Mouse (Mus musculus): ENCODE data around the gene Prune1. TPM values are rescaled to one million over a fixed set of nuclear protein-coding genes. Genes with fewer than 3 reads are reported as not detected.

The Prune1 gene
- 13.4 and 24.2 TPM in 2 replicates for polyA plus RNA-seq (2012; rRNA removed)

DNA sequence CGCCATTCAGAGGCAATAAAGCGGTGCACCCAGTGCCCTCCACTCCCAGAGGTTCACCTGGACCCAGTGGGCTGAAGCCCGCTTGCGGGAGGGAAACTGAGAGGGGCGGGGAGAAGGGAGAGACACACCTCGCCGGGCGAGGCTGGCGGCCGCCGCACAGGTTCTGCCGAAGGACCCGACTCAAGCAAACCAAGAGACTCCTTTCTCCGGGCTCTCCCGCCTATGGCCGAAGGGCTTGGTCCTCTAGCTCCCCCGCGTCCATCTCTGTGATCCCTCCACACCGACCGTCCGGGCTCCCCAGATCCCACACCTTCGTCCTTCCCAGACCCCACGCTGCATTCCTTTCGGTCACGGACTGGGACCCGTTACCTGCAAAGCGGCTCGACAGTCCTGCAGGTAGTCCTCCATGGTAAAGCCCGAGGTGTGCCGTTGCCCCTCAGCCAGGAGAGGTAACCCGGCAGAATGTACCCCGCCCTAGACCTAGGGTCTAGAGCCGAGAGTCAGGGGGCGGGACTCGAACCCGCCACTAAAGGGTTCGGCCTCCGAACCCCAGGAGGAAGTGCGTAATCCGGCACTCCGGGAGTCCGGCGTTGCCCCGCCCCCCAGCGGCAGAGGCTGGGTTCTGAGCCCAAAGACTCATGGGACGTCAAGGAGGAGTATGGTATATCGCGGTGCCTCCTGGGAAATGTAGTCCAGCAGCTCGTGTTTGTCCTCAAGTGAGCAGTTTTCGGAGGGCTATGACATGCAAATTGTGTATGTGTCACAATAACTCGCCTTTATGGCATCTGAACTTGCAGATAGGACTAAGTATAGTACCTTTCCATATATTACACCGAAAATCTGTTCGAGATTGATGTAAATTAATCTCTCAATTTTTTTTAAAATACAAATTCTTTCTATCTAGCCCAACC is at the start of gene Prune1, which contains the start of gene Mindy1:
TSS of gene Prune1 (minus strand) at position 861 of the 911 bp plus-strand sequence.
TSS of gene Mindy1 (plus strand) at position 130 of the 911 bp plus-strand sequence.
- Histone ChIP-seq H3K4me1 (ENCODE audit: control insufficient read depth, insufficient read depth, low read length) (peaks cover 6% of the 10 kb centered on the region; the same call in 1 of the 2 replicates), H3K4me3 (replicated peaks; ENCODE audit: extremely low read depth, low read depth, low read length) (peak within 1 kb of the TSS; percentile 88)
- peak; percentile 96 for DNase-seq
- WGBS = under 1% methylated on average over 53 of the region's 53 CpGs
- TF ChIP-seq POLR2A (IDR thresholded peaks at IDR 0.05; ENCODE audit: borderline replicate concordance, extremely low read depth, low read depth, low read length) (peak; percentile 54; the same call in 1 of the 2 replicates), CTCF (IDR thresholded peaks at IDR 0.05; ENCODE audit: insufficient read depth, low read length) (no peak)

DNA sequence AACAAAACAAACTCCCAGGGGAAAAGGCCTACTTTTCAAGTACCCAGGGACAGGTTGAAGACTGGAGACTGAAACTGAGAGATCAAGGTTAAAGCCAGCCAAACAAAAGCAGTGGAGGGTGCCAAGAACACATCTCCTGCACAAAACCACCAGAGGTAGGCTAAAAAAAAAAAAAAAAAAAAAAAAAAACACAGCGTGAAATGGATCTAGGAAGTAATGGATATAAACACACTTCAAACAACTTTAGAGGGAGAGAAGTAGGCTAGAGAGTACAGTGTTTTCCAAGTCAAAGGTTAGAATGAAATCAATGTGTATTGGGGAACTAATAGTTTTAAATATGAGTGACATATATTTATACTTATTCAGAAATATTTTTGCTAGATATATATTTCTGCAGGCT is 49.7 kb upstream of the Prune1 start:
- H3K4me1 ChIP-seq (ENCODE audit: control insufficient read depth, insufficient read depth, low read length) = no peaks in the 10 kb centered on the region
- DNase-seq = no peak
- TF ChIP-seq CTCF (IDR thresholded peaks at IDR 0.05; ENCODE audit: insufficient read depth, low read length) = no peak
- TF ChIP-seq POLR2A (IDR thresholded peaks at IDR 0.05; ENCODE audit: borderline replicate concordance, extremely low read depth, low read depth, low read length) = no peak
- 25% methylated on average over 1 of the region's 1 CpGs for WGBS
- H3K4me3 ChIP-seq (replicated peaks; ENCODE audit: extremely low read depth, low read depth, low read length) = no peak overlapping the region

DNA sequence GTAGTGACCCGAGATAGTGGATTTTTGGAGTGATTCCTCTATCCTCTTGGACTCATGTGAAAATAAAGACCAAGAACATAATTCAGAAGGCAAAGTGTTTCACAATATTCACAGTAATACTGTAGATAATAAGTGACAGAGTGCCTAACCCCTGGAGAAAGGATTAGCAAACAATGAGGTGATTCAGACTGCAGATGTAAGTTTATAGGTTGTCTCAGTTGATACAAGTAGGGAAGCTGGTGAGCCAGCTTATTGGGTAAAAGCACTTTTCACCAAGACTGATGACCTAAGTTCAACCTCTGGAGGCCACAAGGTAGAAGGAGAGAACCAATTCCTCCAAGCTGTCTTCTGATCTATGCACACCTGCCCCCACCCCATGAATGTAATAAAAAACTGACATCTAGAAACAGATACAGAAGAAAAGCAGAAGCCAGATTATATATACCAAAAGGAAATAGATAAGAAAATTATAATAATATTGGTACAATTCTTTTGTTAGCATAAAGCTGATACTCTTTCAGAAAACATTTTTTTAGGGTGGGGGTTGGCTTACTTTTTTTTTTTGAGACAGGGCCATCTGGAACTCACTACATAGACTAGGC is 47.0 kb upstream of the Prune1 start:
- WGBS = 73% methylated on average over 1 of the region's 1 CpGs
- TF ChIP-seq CTCF (IDR thresholded peaks at IDR 0.05; ENCODE audit: insufficient read depth, low read length) = no peak
- no peak for TF ChIP-seq POLR2A (IDR thresholded peaks at IDR 0.05; ENCODE audit: borderline replicate concordance, extremely low read depth, low read depth, low read length)
- H3K4me1 ChIP-seq (ENCODE audit: control insufficient read depth, insufficient read depth, low read length) = no peaks in the 10 kb centered on the region
- H3K4me3 ChIP-seq (replicated peaks; ENCODE audit: extremely low read depth, low read depth, low read length) = no peak overlapping the region
- DNase-seq = no peak

DNA sequence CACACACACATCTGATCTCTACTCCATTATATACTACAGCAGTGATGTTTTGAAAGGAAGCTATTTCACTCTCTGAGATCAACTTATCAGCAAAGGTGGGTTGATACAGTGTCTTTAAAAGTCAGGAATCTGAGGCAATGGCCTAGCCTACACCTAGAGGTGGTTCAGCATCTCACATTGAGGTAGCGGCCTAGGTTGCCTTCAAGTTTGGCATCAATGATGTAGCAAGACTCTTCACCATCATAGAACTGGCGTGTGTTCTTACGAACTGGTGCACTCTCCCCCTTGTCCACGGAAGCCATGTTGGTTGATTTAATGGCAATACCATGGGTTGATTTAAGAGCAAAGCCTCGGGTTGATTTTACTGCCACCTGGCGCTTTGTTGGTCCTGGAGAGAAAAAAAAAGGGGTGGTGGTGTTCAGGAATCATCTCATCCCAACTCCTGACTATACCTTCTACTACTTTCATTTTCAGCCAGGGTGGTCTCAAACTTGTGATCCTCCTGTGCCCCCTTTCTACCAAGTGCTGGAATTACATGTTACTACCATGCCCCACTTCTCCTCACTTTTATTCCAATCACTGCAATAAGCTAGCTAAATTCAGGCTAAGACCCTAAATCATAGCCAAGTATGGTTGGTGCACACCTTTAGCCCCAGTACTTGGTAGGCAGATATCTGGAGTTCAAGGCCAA is 42.7 kb upstream of the Prune1 start:
- TF ChIP-seq POLR2A (IDR thresholded peaks at IDR 0.05; ENCODE audit: borderline replicate concordance, extremely low read depth, low read depth, low read length) (no peak), CTCF (IDR thresholded peaks at IDR 0.05; ENCODE audit: insufficient read depth, low read length) (no peak)
- Histone ChIP-seq H3K4me1 (ENCODE audit: control insufficient read depth, insufficient read depth, low read length) (no peaks in the 10 kb centered on the region; the same call in 1 of the 2 replicates), H3K4me3 (replicated peaks; ENCODE audit: extremely low read depth, low read depth, low read length) (no peak overlapping the region)
- WGBS = 86% methylated on average over 6 of the region's 6 CpGs
- DNase-seq = no peak

DNA sequence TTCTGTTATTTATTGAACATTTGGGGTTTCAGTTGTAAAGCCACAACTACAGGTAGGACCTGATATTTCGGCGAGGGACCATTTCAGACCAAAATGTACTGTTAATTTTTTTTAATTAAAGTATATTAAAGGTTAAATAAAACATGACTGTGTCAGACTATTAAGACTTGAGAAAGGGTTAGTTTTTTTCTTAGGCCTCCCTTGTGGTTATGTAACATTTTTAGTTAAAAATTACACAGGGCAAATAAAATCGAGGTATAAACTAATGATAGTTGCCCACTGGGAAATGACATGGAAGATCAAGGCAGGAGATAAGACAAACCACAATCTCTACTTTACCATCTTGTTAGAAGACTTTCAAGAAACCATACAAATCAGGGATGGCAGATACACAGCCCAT is 41.6 kb upstream of the Prune1 start:
- DNase-seq = no peak
- WGBS = 73% methylated on average over 3 of the region's 3 CpGs
- Histone ChIP-seq H3K4me3 (replicated peaks; ENCODE audit: extremely low read depth, low read depth, low read length) (no peak overlapping the region), H3K4me1 (ENCODE audit: control insufficient read depth, insufficient read depth, low read length) (peaks cover 9% of the 10 kb centered on the region)
- no peak for TF ChIP-seq POLR2A (IDR thresholded peaks at IDR 0.05; ENCODE audit: borderline replicate concordance, extremely low read depth, low read depth, low read length)
- no peak for TF ChIP-seq CTCF (IDR thresholded peaks at IDR 0.05; ENCODE audit: insufficient read depth, low read length)

DNA sequence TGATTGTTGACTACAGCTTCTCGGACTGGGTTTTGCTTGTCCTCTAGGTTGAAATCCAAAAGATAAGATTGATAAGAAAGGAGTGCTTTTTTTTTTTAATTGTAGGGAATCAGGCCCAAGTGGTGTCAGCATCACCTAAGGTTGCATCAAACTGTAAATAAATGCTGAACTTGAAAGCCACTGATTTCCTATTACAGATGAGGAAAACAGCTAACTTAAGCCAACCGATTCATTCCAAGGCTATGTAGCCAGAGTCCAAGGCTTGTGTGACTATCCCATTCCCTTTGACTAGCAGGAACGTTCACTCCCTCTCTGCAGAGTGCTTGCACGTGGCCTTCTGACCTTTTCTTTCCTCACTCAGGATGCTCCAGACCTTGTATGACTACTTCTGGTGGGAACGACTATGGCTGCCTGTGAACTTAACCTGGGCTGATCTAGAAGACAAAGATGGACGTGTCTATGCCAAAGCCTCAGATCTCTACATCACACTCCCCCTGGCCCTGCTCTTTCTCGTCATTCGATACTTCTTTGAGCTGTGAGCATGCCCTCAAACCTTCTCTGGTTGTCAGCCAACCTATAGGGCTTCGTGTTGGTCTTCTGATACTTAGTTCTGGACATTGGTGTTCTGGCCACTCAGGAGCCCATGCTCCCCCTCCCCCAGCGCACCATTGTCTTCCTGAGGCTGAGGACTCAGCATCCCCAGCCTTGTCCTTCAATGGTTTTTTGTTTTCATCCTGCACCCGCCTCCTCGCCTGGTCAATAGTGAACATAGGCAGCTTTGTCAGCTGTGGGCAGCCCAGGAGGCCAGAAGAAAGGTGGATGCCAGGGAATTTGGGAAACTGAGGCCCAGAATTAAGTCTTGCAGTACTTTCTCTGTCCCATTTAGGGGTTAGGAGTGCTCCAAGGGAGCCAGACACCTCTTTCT is 38.1 kb upstream of the Prune1 start:
- 59% methylated on average over 12 of the region's 12 CpGs for WGBS
- TF ChIP-seq CTCF (IDR thresholded peaks at IDR 0.05; ENCODE audit: insufficient read depth, low read length) (no peak), POLR2A (IDR thresholded peaks at IDR 0.05; ENCODE audit: borderline replicate concordance, extremely low read depth, low read depth, low read length) (no peak)
- DNase-seq = no peak
- peaks cover 19% of the 10 kb centered on the region for H3K4me1 ChIP-seq (ENCODE audit: control insufficient read depth, insufficient read depth, low read length)
- H3K4me3 ChIP-seq (replicated peaks; ENCODE audit: extremely low read depth, low read depth, low read length) = no peak overlapping the region

DNA sequence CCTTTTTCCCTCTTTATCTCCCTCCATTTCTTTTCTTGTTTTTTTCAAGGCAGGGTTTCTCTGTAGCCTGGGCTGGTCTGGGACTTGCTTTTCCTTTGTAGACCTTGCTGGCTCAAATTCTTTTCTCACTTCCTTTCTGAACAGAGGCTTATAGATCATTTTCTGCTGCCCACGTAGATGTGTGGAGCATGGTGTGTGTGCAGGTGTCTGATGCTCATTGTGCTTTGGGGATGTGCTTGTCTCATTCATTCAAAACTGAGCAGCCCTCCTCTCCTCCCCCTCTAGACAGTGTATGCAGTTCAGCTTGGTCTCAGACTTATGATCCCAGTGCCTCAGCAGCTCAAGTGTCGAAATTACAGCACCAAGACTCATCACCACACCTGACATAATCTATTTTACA is 37.2 kb upstream of the Prune1 start:
- 40% methylated on average over 2 of the region's 2 CpGs for WGBS
- TF ChIP-seq POLR2A (IDR thresholded peaks at IDR 0.05; ENCODE audit: borderline replicate concordance, extremely low read depth, low read depth, low read length) = no peak
- no peak for TF ChIP-seq CTCF (IDR thresholded peaks at IDR 0.05; ENCODE audit: insufficient read depth, low read length)
- H3K4me3 ChIP-seq (replicated peaks; ENCODE audit: extremely low read depth, low read depth, low read length) = no peak overlapping the region
- no peak for DNase-seq
- H3K4me1 ChIP-seq (ENCODE audit: control insufficient read depth, insufficient read depth, low read length) = peaks cover 19% of the 10 kb centered on the region

DNA sequence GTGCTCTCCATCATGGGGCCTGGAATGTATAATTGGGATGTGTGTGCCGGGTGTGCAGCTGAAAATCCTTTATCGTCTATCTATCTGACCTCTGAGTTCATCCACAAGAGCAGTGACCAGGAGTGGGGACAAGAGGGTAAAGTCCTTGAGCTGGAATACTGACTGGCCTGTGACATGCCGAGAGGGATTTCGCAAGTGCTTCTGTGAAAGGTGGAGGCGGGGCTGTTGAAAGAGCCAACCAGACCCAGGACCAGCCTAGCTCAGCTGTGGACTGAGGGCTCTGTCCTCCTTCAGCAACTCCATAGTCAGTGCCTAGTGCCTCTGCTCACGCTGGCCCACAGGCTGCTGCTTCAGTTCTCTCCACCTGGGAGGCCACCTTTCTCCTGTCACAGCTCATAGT is 36.7 kb upstream of the Prune1 start:
- peak; percentile 78 for DNase-seq
- WGBS = 36% methylated on average over 6 of the region's 6 CpGs
- TF ChIP-seq CTCF (IDR thresholded peaks at IDR 0.05; ENCODE audit: insufficient read depth, low read length) = no peak
- TF ChIP-seq POLR2A (IDR thresholded peaks at IDR 0.05; ENCODE audit: borderline replicate concordance, extremely low read depth, low read depth, low read length) = peak; percentile 74; the same call in 1 of the 2 replicates
- Histone ChIP-seq H3K4me1 (ENCODE audit: control insufficient read depth, insufficient read depth, low read length) (peaks cover 19% of the 10 kb centered on the region), H3K4me3 (replicated peaks; ENCODE audit: extremely low read depth, low read depth, low read length) (no peak overlapping the region)

All from lung, adult 2 months (tissue).